Mouse (Mus musculus) heart, embryonic 14.5 days (tissue): ENCODE data around the gene Slc41a3. TPM values are rescaled to one million over a fixed set of nuclear protein-coding genes. Genes with fewer than 3 reads are reported as not detected.

Source experiments
- ATAC-seq: fragments of 200-750 bp; cut with Nextera tagmentation; 2 replicates; pipeline ENCODE4 v1.8.0; 2017; ENCODE audit warnings: low read depth, moderate TSS enrichment; ENCODE audit not compliant: insufficient number of reproducible peaks, insufficient read depth, low FRiP score
- H3K27ac ChIP-seq, 2 experiments: fragments of 200-500 bp in 1 of 2; fragments of 300-500 bp in 1 of 2; sonication (generic) in 1 of 2; replicated peaks in 1 of 2; 2 replicates each; pipeline ENCODE4 v1.5.1; 2012 to 2014; ENCODE audit warnings: low read depth in 2 of 2, low read length in 2 of 2, control low read depth in 1 of 2, mild to moderate bottlenecking in 1 of 2, mixed read lengths in 1 of 2; ENCODE audit not compliant: control insufficient read depth in 1 of 2, insufficient read depth in 1 of 2
- H3K27me3 ChIP-seq: fragments of 300-500 bp; sonication (generic); 2 replicates; pipeline ENCODE4 v1.6.1; 2014; ENCODE audit warnings: mild to moderate bottlenecking, low read length, control low read depth; ENCODE audit not compliant: control insufficient read depth, insufficient read depth
- H3K36me3 ChIP-seq: fragments of 300-500 bp; sonication (generic); 2 replicates; pipeline ENCODE4 v1.6.1; 2014; ENCODE audit warnings: mild to moderate bottlenecking, control low read depth, low read length, mixed read lengths; ENCODE audit not compliant: control insufficient read depth, insufficient read depth
- H3K4me1 ChIP-seq, 2 experiments: fragments of 200-500 bp in 1 of 2; fragments of 300-500 bp in 1 of 2; sonication (generic) in 1 of 2; 2 replicates each; pipeline ENCODE4 v1.6.1; 2012 to 2014; ENCODE audit warnings: low read length in 2 of 2, control low read depth in 1 of 2, mixed read lengths in 1 of 2; ENCODE audit not compliant: control insufficient read depth in 2 of 2, insufficient read depth in 2 of 2
- H3K4me2 ChIP-seq: fragments of 300-500 bp; sonication (generic); 2 replicates; pipeline ENCODE4 v1.6.1; 2014; ENCODE audit warnings: mild to moderate bottlenecking, low read length
- H3K4me3 ChIP-seq, 2 experiments: fragments of 200-500 bp in 1 of 2; fragments of 300-500 bp in 1 of 2; sonication (generic) in 1 of 2; 2 replicates each; pipeline ENCODE4 v1.5.1; 2012 to 2014; ENCODE audit warnings: low read length in 2 of 2, mild to moderate bottlenecking in 2 of 2, control low read depth in 1 of 2, low read depth in 1 of 2, moderate library complexity in 1 of 2; ENCODE audit not compliant: control insufficient read depth in 1 of 2, insufficient read depth in 1 of 2
- H3K9ac ChIP-seq: fragments of 300-500 bp; sonication (generic); 2 replicates; pipeline ENCODE4 v1.6.1; 2014; ENCODE audit warnings: mild to moderate bottlenecking, low read length
- H3K9me3 ChIP-seq: fragments of 300-500 bp; sonication (generic); 2 replicates; pipeline ENCODE4 v1.6.1; 2016; ENCODE audit warnings: low read length, control low read depth; ENCODE audit not compliant: control insufficient read depth
- WGBS: fragments of 180-500 bp; shearing (Covaris S2); extraction: QIAGEN DNeasy Blood & Tissue Kit; methylation state at CpG from one replicate; pipeline ENCODE4 v1.1.7; 2014; 5-methylcytosine and 5-hydroxymethylcytosine counted together
- polyA plus RNA-seq: library from polyadenylated mRNA; unstranded; fragments of >200 nt; fragmentation: Nextera tagmentation; extraction: Ambion mirVana; gene quantifications from 2 replicates; pipeline ENCODE4 v1.2.1, GENCODE M21; 2014

Slc41a3 gene
- polyA plus RNA-seq, 1 experiment from 2014 or later: 12.8 TPM

- H3K27ac ChIP-seq: 0 out of 4 replicates have a peak overlapping the region, but pooled peaks of 1 of the 2 experiments have one; percentile 26
- H3K4me1 ChIP-seq: peaks cover 13 to 26% of the 10 kb centered on the region in 2 experiments
- ATAC-seq: no peak
- WGBS: 69% methylated on average over 12 of the region's 12 CpGs
- no peaks in the 10 kb centered on the region for H3K27me3 ChIP-seq
- no peak overlapping the region for H3K4me2 ChIP-seq
- H3K9me3 ChIP-seq: no peaks in the 10 kb centered on the region
- H3K9ac ChIP-seq: no peak overlapping the region
- peaks cover 80% of the 10 kb centered on the region for H3K36me3 ChIP-seq
- H3K4me3 ChIP-seq: no peak overlapping the region
Measured at GRCm38 (mm10) chr6:90680401-90680800, 75.9 kb downstream of the Slc41a3 start.

GRCm38 (mm10) chr6:90683831-90684532 is 79.5 kb downstream of the Slc41a3 start:
- 83% methylated on average over 3 of the region's 3 CpGs for whole genome bisulfite sequencing
- peaks cover 20 to 58% of the 10 kb centered on the region in 2 experiments for H3K4me1 ChIP-seq

GRCm38 (mm10) chr6:90686812-90687211 is 82.3 kb downstream of the Slc41a3 start:
- WGBS: 88% methylated on average over 1 of the region's 1 CpGs
- H3K36me3 ChIP-seq: peaks cover 76% of the 10 kb centered on the region
- H3K27ac ChIP-seq: no peak overlapping the region
- no peak for ATAC-seq
- H3K27me3 ChIP-seq: no peaks in the 10 kb centered on the region
- H3K4me3 ChIP-seq: no peak overlapping the region
- no peak overlapping the region for H3K4me2 ChIP-seq
- no peak overlapping the region for H3K9ac ChIP-seq
- H3K4me1 ChIP-seq: peaks cover 20 to 63% of the 10 kb centered on the region in 2 experiments
- H3K9me3 ChIP-seq: no peaks in the 10 kb centered on the region

More at GRCm38 (mm10) chr6:90683831-90684532, 79.5 kb downstream of the Slc41a3 start:
- no peak overlapping the region; a peak in 1 of 4 replicates for H3K27ac ChIP-seq
- no peak for ATAC-seq
- no peaks in the 10 kb centered on the region for H3K27me3 ChIP-seq
- no peak overlapping the region for H3K4me3 ChIP-seq
- peaks cover 72% of the 10 kb centered on the region for H3K36me3 ChIP-seq
- no peak overlapping the region for H3K9ac ChIP-seq
- H3K4me2 ChIP-seq: no peak overlapping the region
- H3K9me3 ChIP-seq: no peaks in the 10 kb centered on the region

- Histone ChIP-seq H3K36me3 (peaks cover 83% of the 10 kb centered on the region), H3K4me2 (no peak overlapping the region), H3K27ac (peak overlapping the region; percentile 80 to 85; a peak in 3 of 4 replicates), H3K27me3 (no peaks in the 10 kb centered on the region), H3K9ac (peak overlapping the region; percentile 52; the same call in 1 of the 2 replicates), H3K4me1 (peaks cover 20 to 60% of the 10 kb centered on the region in 2 experiments), H3K9me3 (no peaks in the 10 kb centered on the region), H3K4me3 (no peak overlapping the region)
- WGBS: 96% methylated on average over 6 of the region's 6 CpGs
- no peak for ATAC-seq
Measured at GRCm38 (mm10) chr6:90688003-90688402, 83.5 kb downstream of the Slc41a3 start.

GRCm38 (mm10) chr6:90688742-90689141 is 84.2 kb downstream of the Slc41a3 start:
- Histone ChIP-seq H3K27ac (peak overlapping the region; percentile 80 to 85), H3K36me3 (peaks cover 90% of the 10 kb centered on the region), H3K9me3 (no peaks in the 10 kb centered on the region), H3K4me3 (no peak overlapping the region), H3K4me2 (peak overlapping the region; percentile 50), H3K27me3 (no peaks in the 10 kb centered on the region), H3K4me1 (peaks cover 20 to 60% of the 10 kb centered on the region in 2 experiments), H3K9ac (peak overlapping the region; percentile 52)
- ATAC-seq: peak; percentile 48
- WGBS: 3% methylated on average over 3 of the region's 3 CpGs

GRCm38 (mm10) chr6:90689500-90689899 is 85.0 kb downstream of the Slc41a3 start:
- peaks cover 20 to 56% of the 10 kb centered on the region in 2 experiments for H3K4me1 ChIP-seq
- H3K27me3 ChIP-seq: no peaks in the 10 kb centered on the region
- peaks cover 91% of the 10 kb centered on the region for H3K36me3 ChIP-seq
- H3K27ac ChIP-seq: peak overlapping the region; percentile 67 to 85
- H3K9me3 ChIP-seq: no peaks in the 10 kb centered on the region
- 53% methylated on average over 10 of the region's 10 CpGs for WGBS
- ATAC-seq: no peak
- H3K9ac ChIP-seq: peak overlapping the region; percentile 52
- H3K4me3 ChIP-seq: no peak overlapping the region
- H3K4me2 ChIP-seq: peak overlapping the region; percentile 50

- Histone ChIP-seq H3K4me1 (peaks cover 20 to 51% of the 10 kb centered on the region in 2 experiments), H3K9me3 (no peaks in the 10 kb centered on the region), H3K4me3 (no peak overlapping the region), H3K27ac (no peak overlapping the region), H3K9ac (no peak overlapping the region), H3K36me3 (peaks cover 75% of the 10 kb centered on the region), H3K4me2 (no peak overlapping the region), H3K27me3 (no peaks in the 10 kb centered on the region)
- WGBS: 74% methylated on average over 2 of the region's 2 CpGs
- no peak for ATAC-seq
Measured at GRCm38 (mm10) chr6:90691935-90692334, 87.4 kb downstream of the Slc41a3 start.
